Mouse (Mus musculus) kidney, postnatal 10 days (tissue): ENCODE results near the gene Klf17.
"Not testable (repeated sequence)": the region's sequence is repeated elsewhere in the genome, so short reads cannot be mapped to it uniquely, and the experiment has no call there.

Experiments
- DNase-seq: peaks from one replicate; pipeline ENCODE4 v3.0.0; 2021; ENCODE audit warnings: mixed read lengths

Klf17 gene

GRCm38 (mm10) chr4:117765416-117765815 is at the start of gene Klf17:
Gene Klf17 (minus strand): TSS chr4:117765648.
- no peak for DNase-seq

- no peak for DNase-seq
Observed at GRCm38 (mm10) chr4:117814333-117814732, 48.9 kb upstream of the Klf17 start.

DNA sequence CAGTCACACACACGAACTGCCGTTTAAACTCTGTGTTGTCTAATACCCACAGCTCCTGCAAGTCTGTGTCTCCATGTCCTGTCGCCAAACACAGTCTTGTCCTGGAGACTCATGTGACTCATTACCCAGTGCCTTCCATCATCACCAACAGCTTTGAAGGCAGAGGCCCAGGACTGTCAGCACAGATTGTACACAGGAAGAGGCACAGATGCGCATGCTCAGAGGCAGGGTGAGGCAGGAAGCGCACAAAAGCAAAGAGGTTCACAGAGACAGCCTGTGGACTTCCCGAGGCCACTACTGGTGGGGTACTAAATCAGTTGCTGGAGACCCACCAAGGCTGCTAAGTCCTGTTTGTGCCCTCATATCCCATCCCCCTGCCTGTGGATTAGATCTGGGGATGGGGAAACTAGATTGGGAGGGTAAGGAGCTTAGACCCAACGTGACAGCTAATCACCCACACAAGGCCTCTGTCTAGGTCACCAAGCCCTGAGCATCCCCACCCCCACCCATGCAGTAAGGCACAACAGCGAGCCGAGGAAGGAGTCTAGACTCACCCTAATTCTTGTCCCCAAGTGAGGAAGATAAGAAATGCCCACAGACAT is 48.2 kb upstream of the Klf17 start:
- peak; percentile 14 for DNase-seq

GRCm38 (mm10) chr4:117810933-117811332 is 45.5 kb upstream of the Klf17 start:
- DNase-seq, result no peak

GRCm38 (mm10) chr4:117806992-117807391 is 41.5 kb upstream of the Klf17 start:
- DNase-seq, result no peak

DNA sequence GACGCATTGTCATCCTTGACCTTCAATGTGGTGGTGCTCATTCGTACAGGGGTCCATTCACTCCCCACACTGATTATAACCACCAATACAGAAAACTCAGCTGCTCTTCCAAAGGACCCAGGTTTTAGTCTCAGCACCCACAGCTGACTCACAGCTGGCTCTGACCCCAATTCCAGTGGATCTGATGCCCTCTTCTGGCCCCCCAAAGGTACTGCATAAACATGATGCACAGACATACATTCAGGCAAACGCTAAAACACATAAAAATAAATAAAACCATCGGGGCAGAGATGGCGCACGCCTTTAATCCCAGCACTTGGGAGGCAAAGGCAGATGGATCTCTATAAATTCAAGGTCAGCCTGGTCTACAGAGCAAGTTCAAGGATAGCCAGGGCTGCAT is 34.5 kb upstream of the Klf17 start:
- no peak for DNase-seq

DNA sequence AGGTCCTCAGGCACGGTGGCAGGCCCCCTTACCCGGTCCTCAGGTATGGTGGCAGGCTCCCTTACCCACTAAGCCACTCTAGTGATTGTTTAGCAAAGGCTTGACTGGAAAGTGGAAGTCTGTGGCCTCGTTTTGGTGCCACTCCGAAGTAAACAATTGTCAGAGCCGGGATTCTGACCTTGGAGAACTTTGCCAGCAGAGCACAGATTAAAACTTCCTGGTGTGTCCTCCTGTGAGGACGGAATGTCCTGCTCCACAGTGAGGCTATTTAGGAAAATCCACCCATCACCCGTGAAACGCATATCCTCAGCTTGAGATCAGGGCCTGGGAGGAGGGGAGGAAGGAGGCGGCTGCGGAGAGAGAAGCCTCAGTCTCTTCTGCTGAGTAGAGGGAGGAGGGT is 22.9 kb upstream of the Klf17 start:
- no peak for DNase-seq

DNA sequence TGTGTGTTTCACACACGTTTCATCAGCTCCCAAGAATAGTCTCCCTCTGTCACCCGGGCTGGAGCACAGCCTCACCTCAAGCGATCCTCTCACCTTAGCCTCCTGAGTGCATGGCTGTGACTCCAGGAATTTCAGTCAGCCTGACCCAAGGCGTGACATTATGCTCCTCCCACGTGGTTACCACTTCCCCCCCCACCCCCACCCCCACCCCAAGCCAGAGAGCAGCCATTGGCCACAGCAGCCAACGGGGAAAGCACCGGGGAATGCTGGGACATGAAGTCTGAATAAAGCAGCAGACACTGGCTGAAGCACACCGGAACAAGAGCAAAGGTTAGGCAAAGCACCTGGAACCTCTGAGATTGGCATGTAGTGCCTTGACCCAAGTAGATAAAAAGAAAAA is 21.5 kb upstream of the Klf17 start:
- DNase-seq, result peak; percentile 38

- DNase-seq, result no peak
Observed at GRCm38 (mm10) chr4:117782908-117783307, 17.5 kb upstream of the Klf17 start.

GRCm38 (mm10) chr4:117772960-117773359 is 7.5 kb upstream of the Klf17 start:
- no peak for DNase-seq

DNA sequence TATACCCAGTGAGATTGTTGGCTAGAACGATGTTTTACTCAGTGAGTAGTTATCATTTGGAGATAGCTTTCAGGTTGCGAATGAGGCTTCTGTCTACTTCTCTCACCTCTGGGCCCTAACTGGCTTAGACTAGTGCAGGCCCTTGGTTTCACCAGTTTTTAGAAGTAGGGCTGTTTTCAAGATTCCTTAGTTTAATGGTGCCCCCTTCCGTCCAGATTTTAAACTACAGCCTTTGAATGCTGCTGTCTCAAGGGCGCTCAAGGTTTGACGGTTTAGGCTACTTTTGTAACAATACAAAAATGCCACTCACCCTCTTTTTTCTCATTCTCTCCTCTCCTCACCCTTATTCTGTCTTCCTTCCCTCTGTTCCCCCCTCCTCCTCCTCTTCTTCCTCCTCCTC is 5.5 kb upstream of the Klf17 start:
- DNase-seq, result peak; percentile 80

- DNase-seq, result no peak
Observed at GRCm38 (mm10) chr4:117760151-117760550, 5.3 kb downstream of the Klf17 start.

GRCm38 (mm10) chr4:117752469-117752868 is 13.0 kb downstream of the Klf17 start:
- DNase-seq, result not testable (repeated sequence)

GRCm38 (mm10) chr4:117737559-117737958 is 27.9 kb downstream of the Klf17 start:
- DNase-seq, result peak; percentile 53

- DNase-seq, result no peak
Observed at GRCm38 (mm10) chr4:117731926-117732325, 33.5 kb downstream of the Klf17 start.

DNA sequence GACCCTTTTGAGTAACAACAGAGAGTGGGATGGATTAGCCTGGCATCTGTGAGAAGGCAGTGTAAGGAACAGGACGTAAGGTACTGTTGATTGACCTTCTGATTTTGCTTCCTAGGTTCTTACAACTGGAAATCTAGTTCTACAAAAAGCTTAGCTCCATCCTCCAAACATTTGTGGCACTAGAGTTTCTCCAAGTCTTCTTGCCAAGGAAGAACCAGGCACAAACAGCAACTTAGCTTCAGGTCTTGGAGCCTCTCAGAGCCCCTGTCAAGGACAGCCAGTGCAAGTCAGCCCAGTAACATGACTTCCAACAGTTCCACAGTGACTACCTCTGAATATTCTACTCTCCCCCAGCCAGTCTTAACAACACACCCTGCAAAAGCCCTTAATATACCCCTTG is 41.3 kb downstream of the Klf17 start, which contains the start of gene Gm12845:
TSS of gene Gm12845 (plus strand) at position 301 of the 400 bp plus-strand sequence.
- no peak for DNase-seq

DNA sequence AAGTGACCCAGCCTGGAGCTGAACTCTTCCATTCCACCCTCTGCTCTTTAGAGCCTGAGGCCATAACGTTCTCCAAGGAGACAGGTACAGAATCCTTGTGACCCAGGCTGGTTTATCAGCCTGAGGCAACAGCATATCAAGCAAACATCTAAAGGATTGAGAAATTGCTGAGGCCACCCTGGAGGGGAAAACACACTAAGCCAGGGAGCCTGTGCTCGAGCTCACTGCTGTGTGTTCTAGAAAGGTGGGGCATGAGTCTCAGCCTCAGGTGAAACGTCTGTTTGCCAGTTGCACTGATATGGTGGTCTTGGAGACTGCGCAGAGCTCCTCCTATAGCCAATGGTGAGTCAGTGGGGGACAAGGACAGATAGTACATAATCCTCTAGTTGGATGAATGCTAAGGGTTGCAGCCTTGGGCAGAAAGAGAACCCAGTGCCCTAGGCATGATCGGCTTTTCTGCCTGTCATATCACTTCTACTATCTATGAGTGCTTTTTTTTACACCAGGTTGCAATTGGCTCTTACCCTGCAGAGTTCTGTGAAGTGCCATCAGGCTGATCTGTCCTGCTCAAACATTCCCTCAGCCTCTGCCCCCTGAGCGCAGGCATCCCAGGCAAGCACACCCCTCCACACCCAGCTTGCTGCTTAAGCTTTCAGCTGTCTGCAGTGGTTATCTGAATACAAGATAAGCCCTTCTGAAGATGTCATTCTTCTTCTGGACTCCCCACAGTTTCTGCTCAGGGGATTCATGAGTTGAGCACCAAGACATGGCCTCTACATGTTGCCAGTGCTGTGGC is 51.9 kb downstream of the Klf17 start:
- no peak for DNase-seq

GRCm38 (mm10) chr4:117712314-117712713 is 53.1 kb downstream of the Klf17 start:
- DNase-seq, result no peak

GRCm38 (mm10) chr4:117708780-117709550 is 56.5 kb downstream of the Klf17 start:
- no peak for DNase-seq
